Mouse (Mus musculus) heart, embryonic 14.5 days (tissue): ENCODE measurements around the gene Erc2. TPM values are rescaled to one million over a fixed set of nuclear protein-coding genes. Genes with fewer than 3 reads are reported as not detected.
A peak's percentile ranks its signal among the peaks of the same experiment; 100 is the strongest.

Source experiments
- ATAC-seq: fragments of 200-750 bp; cut with Nextera tagmentation; 2 replicates; pipeline ENCODE4 v1.8.0; 2017; ENCODE audit warnings: low read depth, moderate TSS enrichment; ENCODE audit not compliant: insufficient number of reproducible peaks, insufficient read depth, low FRiP score
- H3K27ac ChIP-seq, 2 experiments: fragments of 200-500 bp in 1 of 2; fragments of 300-500 bp in 1 of 2; sonication (generic) in 1 of 2; replicated peaks in 1 of 2; 2 replicates each; pipeline ENCODE4 v1.5.1; 2012 to 2014; ENCODE audit warnings: low read depth in 2 of 2, low read length in 2 of 2, control low read depth in 1 of 2, mild to moderate bottlenecking in 1 of 2, mixed read lengths in 1 of 2; ENCODE audit not compliant: control insufficient read depth in 1 of 2, insufficient read depth in 1 of 2
- H3K27me3 ChIP-seq: fragments of 300-500 bp; sonication (generic); 2 replicates; pipeline ENCODE4 v1.6.1; 2014; ENCODE audit warnings: mild to moderate bottlenecking, low read length, control low read depth; ENCODE audit not compliant: control insufficient read depth, insufficient read depth
- H3K36me3 ChIP-seq: fragments of 300-500 bp; sonication (generic); 2 replicates; pipeline ENCODE4 v1.6.1; 2014; ENCODE audit warnings: mild to moderate bottlenecking, control low read depth, low read length, mixed read lengths; ENCODE audit not compliant: control insufficient read depth, insufficient read depth
- H3K4me1 ChIP-seq, 2 experiments: fragments of 200-500 bp in 1 of 2; fragments of 300-500 bp in 1 of 2; sonication (generic) in 1 of 2; 2 replicates each; pipeline ENCODE4 v1.6.1; 2012 to 2014; ENCODE audit warnings: low read length in 2 of 2, control low read depth in 1 of 2, mixed read lengths in 1 of 2; ENCODE audit not compliant: control insufficient read depth in 2 of 2, insufficient read depth in 2 of 2
- H3K4me2 ChIP-seq: fragments of 300-500 bp; sonication (generic); 2 replicates; pipeline ENCODE4 v1.6.1; 2014; ENCODE audit warnings: mild to moderate bottlenecking, low read length
- H3K4me3 ChIP-seq, 2 experiments: fragments of 200-500 bp in 1 of 2; fragments of 300-500 bp in 1 of 2; sonication (generic) in 1 of 2; 2 replicates each; pipeline ENCODE4 v1.5.1; 2012 to 2014; ENCODE audit warnings: low read length in 2 of 2, mild to moderate bottlenecking in 2 of 2, control low read depth in 1 of 2, low read depth in 1 of 2, moderate library complexity in 1 of 2; ENCODE audit not compliant: control insufficient read depth in 1 of 2, insufficient read depth in 1 of 2
- H3K9ac ChIP-seq: fragments of 300-500 bp; sonication (generic); 2 replicates; pipeline ENCODE4 v1.6.1; 2014; ENCODE audit warnings: mild to moderate bottlenecking, low read length
- H3K9me3 ChIP-seq: fragments of 300-500 bp; sonication (generic); 2 replicates; pipeline ENCODE4 v1.6.1; 2016; ENCODE audit warnings: low read length, control low read depth; ENCODE audit not compliant: control insufficient read depth
- WGBS: fragments of 180-500 bp; shearing (Covaris S2); extraction: QIAGEN DNeasy Blood & Tissue Kit; methylation state at CpG from one replicate; pipeline ENCODE4 v1.1.7; 2014; 5-methylcytosine and 5-hydroxymethylcytosine counted together
- polyA plus RNA-seq: library from polyadenylated mRNA; unstranded; fragments of >200 nt; fragmentation: Nextera tagmentation; extraction: Ambion mirVana; gene quantifications from 2 replicates; pipeline ENCODE4 v1.2.1, GENCODE M21; 2014

Erc2 gene
- polyA plus RNA-seq, 1 experiment from 2014 or later: 3.2 TPM

- Histone ChIP-seq H3K4me2 (no peak overlapping the region), H3K9ac (no peak overlapping the region), H3K4me1 (no peaks in the 10 kb centered on the region), H3K9me3 (no peaks in the 10 kb centered on the region), H3K36me3 (no peaks in the 10 kb centered on the region), H3K27ac (no peak overlapping the region), H3K4me3 (no peak overlapping the region), H3K27me3 (no peaks in the 10 kb centered on the region)
- ATAC-seq: no peak
- 78% methylated on average over 3 of the region's 3 CpGs for WGBS
Observed at GRCm38 (mm10) chr14:27617286-27617685, 4.9 kb upstream of the Erc2 start.

GRCm38 (mm10) chr14:27621576-27621975 is 652 bp upstream of the Erc2 start:
- Histone ChIP-seq H3K4me2 (peak overlapping the region; percentile 99), H3K9me3 (no peaks in the 10 kb centered on the region), H3K4me1 (0 out of 4 replicates have a peak, but pooled peaks cover 0 to 3% of the 10 kb centered on the region in 2 experiments), H3K9ac (no peak overlapping the region), H3K27me3 (peaks cover 2% of the 10 kb centered on the region; the same call in 1 of the 2 replicates), H3K36me3 (no peaks in the 10 kb centered on the region), H3K27ac (no peak overlapping the region), H3K4me3 (peak overlapping the region in 1 of 2 experiments; percentile 71; a peak in 1 of 4 replicates)
- 41% methylated on average over 8 of the region's 8 CpGs for WGBS
- ATAC-seq: no peak

GRCm38 (mm10) chr14:27622923-27623219 is 643 bp downstream of the Erc2 start:
- Histone ChIP-seq H3K36me3 (no peaks in the 10 kb centered on the region), H3K9me3 (no peaks in the 10 kb centered on the region), H3K27ac (no peak overlapping the region), H3K9ac (peak overlapping the region; percentile 77), H3K27me3 (peaks cover 2% of the 10 kb centered on the region; the same call in 1 of the 2 replicates), H3K4me1 (0 out of 4 replicates have a peak, but pooled peaks cover 0 to 3% of the 10 kb centered on the region in 2 experiments), H3K4me3 (peak overlapping the region; percentile 71 to 87), H3K4me2 (peak overlapping the region; percentile 99)
- WGBS: 6% methylated on average over 6 of the region's 6 CpGs
- no peak; the same call in 1 of the 2 replicates for ATAC-seq

- Histone ChIP-seq H3K4me3 (peak overlapping the region; percentile 25 to 71), H3K4me2 (peak overlapping the region; percentile 99), H3K4me1 (0 out of 4 replicates have a peak, but pooled peaks cover 0 to 3% of the 10 kb centered on the region in 2 experiments), H3K27me3 (peaks cover 2% of the 10 kb centered on the region; the same call in 1 of the 2 replicates), H3K27ac (no peak overlapping the region), H3K9me3 (no peaks in the 10 kb centered on the region), H3K36me3 (no peaks in the 10 kb centered on the region), H3K9ac (no peak overlapping the region)
- 0 out of 2 replicates have a peak, but pooled peaks have one; percentile 34 for ATAC-seq
- WGBS: 7% methylated on average over 10 of the region's 10 CpGs
Observed at GRCm38 (mm10) chr14:27623368-27623767, 1.1 kb downstream of the Erc2 start.

- ATAC-seq: no peak
- Histone ChIP-seq H3K27ac (no peak overlapping the region), H3K4me1 (no peaks in the 10 kb centered on the region), H3K9me3 (no peaks in the 10 kb centered on the region), H3K36me3 (no peaks in the 10 kb centered on the region), H3K4me3 (no peak overlapping the region), H3K9ac (no peak overlapping the region), H3K27me3 (no peaks in the 10 kb centered on the region), H3K4me2 (no peak overlapping the region)
- WGBS: 48% methylated on average over 10 of the region's 10 CpGs
Observed at GRCm38 (mm10) chr14:27628701-27629100, 6.5 kb downstream of the Erc2 start.

GRCm38 (mm10) chr14:27629369-27630012 is 7.3 kb downstream of the Erc2 start:
- Histone ChIP-seq H3K27ac (no peak overlapping the region), H3K4me1 (no peaks in the 10 kb centered on the region), H3K27me3 (no peaks in the 10 kb centered on the region), H3K9me3 (no peaks in the 10 kb centered on the region), H3K36me3 (no peaks in the 10 kb centered on the region), H3K4me2 (no peak overlapping the region), H3K9ac (no peak overlapping the region), H3K4me3 (no peak overlapping the region)
- 74% methylated on average over 5 of the region's 5 CpGs for WGBS
- ATAC-seq: no peak

- ATAC-seq: no peak
- no peaks in the 10 kb centered on the region for H3K4me1 ChIP-seq
- no peak overlapping the region for H3K4me2 ChIP-seq
- H3K4me3 ChIP-seq: no peak overlapping the region
- WGBS: 70% methylated on average over 9 of the region's 9 CpGs
- H3K9ac ChIP-seq: no peak overlapping the region
- H3K27ac ChIP-seq: no peak overlapping the region
- H3K27me3 ChIP-seq: no peaks in the 10 kb centered on the region
- H3K9me3 ChIP-seq: no peaks in the 10 kb centered on the region
- H3K36me3 ChIP-seq: no peaks in the 10 kb centered on the region
Observed at GRCm38 (mm10) chr14:27630973-27631640, 8.9 kb downstream of the Erc2 start.
